In the genomic region with DNA sequence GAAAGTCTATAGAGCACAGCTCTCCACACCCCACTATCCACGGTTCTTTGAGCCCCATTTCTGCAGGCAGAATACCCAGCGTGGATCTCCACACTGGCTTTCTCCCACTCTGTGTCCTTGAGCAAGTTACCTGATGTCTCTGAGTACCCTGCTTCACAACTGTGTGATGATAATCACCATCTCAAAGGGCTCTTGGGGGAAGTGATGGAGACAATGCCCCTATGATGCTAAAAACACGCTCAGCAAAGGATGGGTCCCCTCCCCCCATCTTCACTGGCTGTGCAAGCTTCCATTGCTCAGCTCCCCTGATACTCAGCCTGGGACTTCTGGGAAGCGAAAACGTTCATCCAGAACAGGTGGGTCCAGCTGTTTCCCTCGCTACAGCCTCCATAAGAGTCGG, we compare ENCODE assay signal across 28 mouse cellular contexts.
"Had no signal": no experiment of that assay in that cellular context is flagged by ENCODE, and none has a peak within 500 bp of the region (broad histone marks: within the 10 kb centered on the region; RNA-seq: fewer than 3 reads in every experiment).

No protein-coding gene starts in this region.

- DNase-seq: cerebellum, adult 9-10 months; cerebellum, adult 9-11 months; cerebellum, postnatal 10 days; cerebellum, postnatal 14 days; cerebellum, postnatal 25 days; cerebellum, postnatal 36 days; embryo, embryonic 11 days; forebrain, postnatal 0 days; gastrocnemius, adult 2 months; gastrocnemius, postnatal 10 days; gastrocnemius, postnatal 14 days; gastrocnemius, postnatal 25 days; gastrocnemius, postnatal 36 days; heart, adult 11 months; heart, adult 18-20 months; heart, adult 2 months had no signal

- H3K27ac ChIP-seq: embryonic facial prominence, embryonic 12.5 days; embryonic facial prominence, embryonic 13.5 days; embryonic facial prominence, embryonic 15.5 days; forebrain, embryonic 10.5 days; forebrain, embryonic 12.5 days; forebrain, embryonic 13.5 days; forebrain, embryonic 15.5 days; gastrocnemius, adult 2 months; heart, adult 2 months; heart, embryonic 10.5 days had no signal

- H3K27me3 ChIP-seq: embryonic facial prominence, embryonic 13.5 days; embryonic facial prominence, embryonic 15.5 days; forebrain, embryonic 13.5 days; forebrain, embryonic 15.5 days had no signal

- H3K4me1 ChIP-seq: embryonic facial prominence, embryonic 12.5 days; embryonic facial prominence, embryonic 15.5 days; heart, embryonic 10.5 days had no signal

- H3K4me3 ChIP-seq: embryonic facial prominence, embryonic 12.5 days; embryonic facial prominence, embryonic 13.5 days; embryonic facial prominence, embryonic 15.5 days; erythroblast, embryonic 14.5 days; forebrain, embryonic 10.5 days; forebrain, embryonic 12.5 days; forebrain, embryonic 13.5 days; forebrain, embryonic 15.5 days; gastrocnemius, adult 2 months; heart, adult 2 months; heart, embryonic 10.5 days had no signal

- ATAC-seq: forebrain, embryonic 13.5 days; forebrain, embryonic 14.5 days; forebrain, embryonic 15.5 days; forebrain, embryonic 16.5 days had no signal

- H3K36me3 ChIP-seq: embryonic facial prominence, embryonic 12.5 days; embryonic facial prominence, embryonic 13.5 days; embryonic facial prominence, embryonic 15.5 days; forebrain, embryonic 10.5 days; forebrain, embryonic 12.5 days; forebrain, embryonic 15.5 days; heart, embryonic 10.5 days had no signal

- H3K4me2 ChIP-seq: embryonic facial prominence, embryonic 12.5 days; embryonic facial prominence, embryonic 13.5 days; embryonic facial prominence, embryonic 15.5 days; forebrain, embryonic 12.5 days; forebrain, embryonic 13.5 days; forebrain, embryonic 15.5 days; heart, embryonic 11.5 days had no signal

- H3K9ac ChIP-seq: embryonic facial prominence, embryonic 12.5 days; embryonic facial prominence, embryonic 13.5 days; embryonic facial prominence, embryonic 15.5 days; forebrain, embryonic 12.5 days; forebrain, embryonic 13.5 days; forebrain, embryonic 15.5 days; forebrain, postnatal 0 days had no signal

- H3K9me3 ChIP-seq: embryonic facial prominence, embryonic 12.5 days; embryonic facial prominence, embryonic 13.5 days; embryonic facial prominence, embryonic 15.5 days; forebrain, embryonic 10.5 days; forebrain, embryonic 13.5 days; forebrain, embryonic 15.5 days; heart, embryonic 10.5 days had no signal
